Mouse (Mus musculus) thymus, adult 2 months (tissue): Measurements from ENCODE around the gene Wwox.

ENCODE experiments used
- CTCF ChIP-seq: fragments of 200-500 bp; IDR thresholded peaks from 2 replicates; pipeline ENCODE4 v1.5.1; 2012; ENCODE audit warnings: mild to moderate bottlenecking, control low read depth, low read length, moderate library complexity, borderline replicate concordance; ENCODE audit not compliant: control insufficient read depth, poor library complexity, insufficient read depth; ENCODE audit errors: extremely low read depth
- POLR2A ChIP-seq: fragments of 200-500 bp; IDR thresholded peaks from 2 replicates; pipeline ENCODE4 v1.6.1; 2012; ENCODE audit warnings: mild to moderate bottlenecking, low read length, control low read depth, moderate library complexity; ENCODE audit not compliant: control insufficient read depth, poor library complexity, insufficient read depth; ENCODE audit errors: extremely low read depth

GRCm38 (mm10) chr8:115357663-115358335, 918.3 kb downstream of the Wwox start:
- TF ChIP-seq CTCF: no peak
- no peak for TF ChIP-seq POLR2A
